Mouse (Mus musculus) mammary gland, adult 2 months (tissue): ENCODE data around the gene Btc. TPM values are rescaled to one million over a fixed set of nuclear protein-coding genes. Genes with fewer than 3 reads are reported as not detected.

Experiments
- polyA plus RNA-seq: library from polyadenylated mRNA; depleted of rRNA; stranded (reverse); fragments of >200 nt; gene quantifications from 2 replicates; pipeline ENCODE4 v1.2.3, GENCODE M21; 2012; ENCODE audit warnings: low replicate concordance; rRNA removed

Btc gene
- polyA plus RNA-seq, result 1.0 and 1.1 TPM in 2 replicates

GRCm38 (mm10) chr5:91402339-91403211 lies at the start of gene Btc:
Btc (minus strand) TSS chr5:91402994.

Other genes starting within 250 kb of the Btc start
- 20.3 and 31.0 TPM in 2 replicates for gene Parm1, start 114.6 kb upstream of the Btc start, polyA plus RNA-seq